Mouse (Mus musculus) erythroblast, embryonic 14.5 days (primary cell): ENCODE data around the gene Chrnb4. TPM values are rescaled to one million over a fixed set of nuclear protein-coding genes. Genes with fewer than 3 reads are reported as not detected.

Source experiments
- H3K27me3 ChIP-seq: 2 replicates; pipeline ENCODE4 v1.6.1; 2012; ENCODE audit warnings: inconsistent platforms; ENCODE audit not compliant: control insufficient read depth
- H3K36me3 ChIP-seq: 2 replicates; pipeline ENCODE4 v1.6.1; 2012; ENCODE audit warnings: mild to moderate bottlenecking, inconsistent platforms; ENCODE audit not compliant: control insufficient read depth
- H3K4me1 ChIP-seq: 2 replicates; pipeline ENCODE4 v1.6.1; 2012; ENCODE audit warnings: inconsistent platforms; ENCODE audit not compliant: control insufficient read depth
- H3K4me3 ChIP-seq: replicated peaks from 2 replicates; pipeline ENCODE3; 2012; ENCODE audit warnings: moderate library complexity, mild to moderate bottlenecking, inconsistent platforms
- H3K9me3 ChIP-seq: 2 replicates; pipeline ENCODE4 v1.6.1; 2012; ENCODE audit warnings: low read length, inconsistent platforms, mixed read lengths; ENCODE audit not compliant: control insufficient read depth
- GATA1 ChIP-seq: IDR thresholded peaks from 2 replicates; pipeline ENCODE4 v1.6.1; 2012; ENCODE audit warnings: low read length, inconsistent platforms, mixed read lengths
- TAL1 ChIP-seq: IDR thresholded peaks from 3 replicates; pipeline ENCODE4 v1.6.1; 2012; ENCODE audit warnings: low read length, inconsistent platforms, mixed read lengths
- polyA plus RNA-seq: library from polyadenylated mRNA; stranded (reverse); fragments of >175 nt; gene quantifications from 2 replicates; pipeline ENCODE4 v1.2.3, GENCODE M21; 2012

The Chrnb4 gene
- not detected in 2 replicates for polyA plus RNA-seq

GRCm38 (mm10) chr9:55048211-55048880 is at the start of gene Chrnb4:
TSS of gene Chrnb4 (minus strand) at chr9:55048779.
- TF ChIP-seq TAL1 (no peak), GATA1 (no peak)
- Histone ChIP-seq H3K4me3 (no peak within 1 kb of the TSS), H3K36me3 (no peaks in the 10 kb centered on the region), H3K27me3 (peaks cover 15% of the 10 kb centered on the region), H3K9me3 (no peaks in the 10 kb centered on the region), H3K4me1 (no peaks in the 10 kb centered on the region)

- H3K36me3 ChIP-seq = no peaks in the 10 kb centered on the region
- H3K27me3 ChIP-seq = no peaks in the 10 kb centered on the region
- H3K9me3 ChIP-seq = no peaks in the 10 kb centered on the region
- no peaks in the 10 kb centered on the region for H3K4me1 ChIP-seq
- no peak for TF ChIP-seq GATA1
- no peak for TF ChIP-seq TAL1
- no peak overlapping the region for H3K4me3 ChIP-seq
Observed at GRCm38 (mm10) chr9:55096870-55097269, 48.3 kb upstream of the Chrnb4 start.

- no peaks in the 10 kb centered on the region for H3K27me3 ChIP-seq
- no peaks in the 10 kb centered on the region for H3K36me3 ChIP-seq
- no peak overlapping the region for H3K4me3 ChIP-seq
- H3K9me3 ChIP-seq = no peaks in the 10 kb centered on the region
- TF ChIP-seq TAL1 (no peak), GATA1 (no peak)
- no peaks in the 10 kb centered on the region for H3K4me1 ChIP-seq
Observed at GRCm38 (mm10) chr9:55096033-55096432, 47.5 kb upstream of the Chrnb4 start.

GRCm38 (mm10) chr9:55090141-55090540 is 41.6 kb upstream of the Chrnb4 start:
- H3K9me3 ChIP-seq = no peaks in the 10 kb centered on the region
- no peak overlapping the region for H3K4me3 ChIP-seq
- H3K4me1 ChIP-seq = no peaks in the 10 kb centered on the region
- TF ChIP-seq GATA1 (no peak), TAL1 (no peak)
- no peaks in the 10 kb centered on the region for H3K36me3 ChIP-seq
- no peaks in the 10 kb centered on the region for H3K27me3 ChIP-seq

DNA sequence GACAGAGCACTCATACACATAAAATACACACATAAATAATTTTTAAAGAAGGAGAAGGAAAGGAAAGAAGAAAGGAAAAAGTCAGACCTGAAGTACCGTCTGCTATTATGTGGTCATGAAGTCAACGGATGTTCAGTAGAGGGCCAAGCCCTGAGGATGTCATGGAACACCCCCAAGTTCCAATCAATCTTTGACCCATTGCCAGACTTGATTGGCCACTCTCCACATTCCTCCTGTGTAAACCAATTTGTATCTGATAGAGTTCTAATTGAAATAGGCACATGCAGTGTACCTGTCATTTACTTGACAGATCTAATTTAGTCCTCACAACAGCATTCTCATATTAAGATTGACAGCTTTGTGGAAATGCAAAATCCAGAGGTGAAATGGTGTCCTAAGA is 40.6 kb upstream of the Chrnb4 start:
- no peak for TF ChIP-seq TAL1
- TF ChIP-seq GATA1 = no peak
- no peaks in the 10 kb centered on the region for H3K4me1 ChIP-seq
- H3K36me3 ChIP-seq = no peaks in the 10 kb centered on the region

GRCm38 (mm10) chr9:55083154-55083913 is 34.8 kb upstream of the Chrnb4 start:
- no peak overlapping the region for H3K4me3 ChIP-seq
- no peaks in the 10 kb centered on the region for H3K9me3 ChIP-seq
- no peaks in the 10 kb centered on the region for H3K36me3 ChIP-seq
- TF ChIP-seq TAL1 (no peak), GATA1 (no peak)
- H3K4me1 ChIP-seq = no peaks in the 10 kb centered on the region
- H3K27me3 ChIP-seq = no peaks in the 10 kb centered on the region

More for the DNA sequence above, 40.6 kb upstream of the Chrnb4 start:
- Histone ChIP-seq H3K4me3 (no peak overlapping the region), H3K27me3 (no peaks in the 10 kb centered on the region), H3K9me3 (no peaks in the 10 kb centered on the region)

DNA sequence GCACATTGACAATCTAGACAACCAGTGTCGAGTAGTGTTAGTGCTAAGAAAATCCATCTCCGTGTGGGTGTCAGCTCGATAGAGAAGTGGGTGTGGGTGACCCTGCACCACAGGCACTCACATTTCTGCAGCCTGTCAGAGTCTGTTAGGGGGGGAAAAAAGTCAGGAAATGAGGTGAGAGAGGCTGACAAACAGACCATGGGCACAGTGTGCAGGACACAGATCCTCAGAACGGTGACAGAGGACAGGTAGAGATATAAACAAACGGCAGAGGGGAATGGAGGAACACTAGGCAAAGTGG is 19.3 kb upstream of the Chrnb4 start:
- TF ChIP-seq GATA1 (no peak), TAL1 (no peak)
- Histone ChIP-seq H3K4me3 (no peak overlapping the region), H3K27me3 (no peaks in the 10 kb centered on the region), H3K9me3 (no peaks in the 10 kb centered on the region), H3K36me3 (no peaks in the 10 kb centered on the region), H3K4me1 (no peaks in the 10 kb centered on the region)

GRCm38 (mm10) chr9:55067260-55067964 is 18.8 kb upstream of the Chrnb4 start:
- Histone ChIP-seq H3K36me3 (no peaks in the 10 kb centered on the region), H3K4me1 (no peaks in the 10 kb centered on the region), H3K27me3 (no peaks in the 10 kb centered on the region), H3K4me3 (no peak overlapping the region), H3K9me3 (no peaks in the 10 kb centered on the region)
- no peak for TF ChIP-seq TAL1
- no peak for TF ChIP-seq GATA1

DNA sequence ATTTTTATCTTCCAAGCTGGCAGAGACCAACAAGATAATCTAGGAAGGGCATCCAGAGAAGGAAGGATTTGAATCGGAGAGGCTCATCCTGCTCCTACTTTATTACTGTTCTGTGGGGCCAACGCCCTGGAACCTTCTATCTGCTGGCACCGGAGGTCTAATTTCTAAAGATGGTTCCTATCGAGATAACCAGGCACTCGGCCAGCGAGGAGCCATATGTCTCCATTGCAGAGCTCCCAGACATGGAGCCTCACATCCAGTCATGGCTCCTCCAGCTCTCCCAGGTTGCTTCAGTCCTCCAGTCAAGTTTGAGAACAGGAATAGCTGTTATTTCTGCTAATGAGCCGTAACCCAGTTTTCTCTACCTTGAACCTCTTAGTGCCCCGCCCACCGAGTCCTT is 16.7 kb upstream of the Chrnb4 start:
- Histone ChIP-seq H3K27me3 (no peaks in the 10 kb centered on the region), H3K36me3 (no peaks in the 10 kb centered on the region), H3K4me1 (no peaks in the 10 kb centered on the region), H3K9me3 (no peaks in the 10 kb centered on the region), H3K4me3 (no peak overlapping the region)
- TF ChIP-seq GATA1 (no peak), TAL1 (no peak)
